Mouse (Mus musculus): ENCODE results near the gene Acvr1. TPM values are rescaled to one million over a fixed set of nuclear protein-coding genes. Genes with fewer than 3 reads are reported as not detected.

Gene Acvr1
- polyA plus RNA-seq, 2 experiments: 13.2 to 30.3 TPM

DNA sequence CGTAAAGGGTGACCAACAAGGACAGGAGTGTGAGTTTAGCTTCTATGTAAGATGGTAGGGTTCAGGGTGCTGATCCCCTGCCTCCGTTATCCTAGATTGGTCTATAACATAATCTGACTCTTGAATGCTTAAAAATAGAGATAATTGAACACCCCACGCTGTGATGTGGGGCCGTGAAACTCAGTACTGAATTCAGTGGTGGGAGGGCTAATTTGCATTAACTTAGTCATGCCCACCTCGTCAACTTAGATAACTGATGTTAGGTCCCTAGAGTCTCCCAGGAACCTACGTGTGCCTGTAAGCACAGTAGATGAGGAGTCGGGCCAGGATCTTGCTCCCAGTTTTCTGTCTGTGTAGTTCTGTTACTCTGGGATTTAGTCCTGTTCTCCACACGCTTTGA is 147.4 kb downstream of the Acvr1 start:
- Histone ChIP-seq H3K4me3 (replicated peaks; ENCODE audit: low read length) (no peak overlapping the region), H3K27me3 (ENCODE audit: control insufficient read depth, insufficient read depth, low read length) (no peaks in the 10 kb centered on the region), H3K27ac (replicated peaks; ENCODE audit: low read depth, low read length) (no peak overlapping the region), H3K9ac (ENCODE audit: low read depth, low read length, severe bottlenecking) (no peak overlapping the region), H3K4me1 (ENCODE audit: control insufficient read depth, insufficient read depth, low read length) (no peaks in the 10 kb centered on the region), H3K36me3 (ENCODE audit: control insufficient read depth, insufficient read depth, low read length) (no peaks in the 10 kb centered on the region; the same call in 1 of the 2 replicates), H3K9me3 (ENCODE audit: control insufficient read depth, low read length) (no peaks in the 10 kb centered on the region), H3K4me2 (replicated peaks; ENCODE audit: low read depth, low read length, severe bottlenecking) (no peak overlapping the region)
- no peak for TF ChIP-seq POLR2A (IDR thresholded peaks at IDR 0.05; ENCODE audit: borderline replicate concordance, extremely low read depth, insufficient read depth, insufficient read length)
- no peak for ATAC-seq (ENCODE audit: low FRiP score, low read depth)
- WGBS: 85% methylated on average over 8 of the region's 8 CpGs
- DNase-seq (ENCODE audit: low spot score): no peak

DNA sequence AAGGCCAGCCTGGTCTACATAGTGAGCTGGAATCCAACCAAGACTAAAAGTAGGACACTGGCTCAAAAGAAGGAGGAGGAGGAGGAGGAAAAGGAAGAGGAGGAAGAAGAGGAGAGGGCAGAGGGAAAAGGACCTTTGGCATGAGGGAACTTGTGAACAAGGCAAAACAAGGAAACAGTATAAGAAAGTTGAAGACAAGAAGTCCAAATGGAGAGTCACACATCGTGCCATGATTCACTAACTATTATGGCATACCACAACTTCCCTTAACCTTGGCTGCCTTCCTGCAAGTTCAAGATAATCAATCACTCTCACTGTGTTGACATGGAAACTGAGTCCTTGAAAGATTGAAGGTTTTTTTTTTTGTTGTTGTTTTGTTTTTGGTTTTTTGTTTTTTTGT is 148.8 kb downstream of the Acvr1 start:
- no peaks in the 10 kb centered on the region for H3K9me3 ChIP-seq (ENCODE audit: control insufficient read depth, low read length)
- no peak overlapping the region for H3K4me3 ChIP-seq (replicated peaks; ENCODE audit: low read length)
- no peak for TF ChIP-seq POLR2A (IDR thresholded peaks at IDR 0.05; ENCODE audit: borderline replicate concordance, extremely low read depth, insufficient read depth, insufficient read length)
- H3K4me1 ChIP-seq (ENCODE audit: control insufficient read depth, insufficient read depth, low read length): no peaks in the 10 kb centered on the region
- ATAC-seq (ENCODE audit: low FRiP score, low read depth): no peak
- no peak overlapping the region for H3K27ac ChIP-seq (replicated peaks; ENCODE audit: low read depth, low read length)
- no peaks in the 10 kb centered on the region; the same call in 1 of the 2 replicates for H3K36me3 ChIP-seq (ENCODE audit: control insufficient read depth, insufficient read depth, low read length)
- no peak overlapping the region for H3K9ac ChIP-seq (ENCODE audit: low read depth, low read length, severe bottlenecking)
- WGBS: 96% methylated on average over 1 of the region's 1 CpGs
- H3K4me2 ChIP-seq (replicated peaks; ENCODE audit: low read depth, low read length, severe bottlenecking): no peak overlapping the region
- H3K27me3 ChIP-seq (ENCODE audit: control insufficient read depth, insufficient read depth, low read length): no peaks in the 10 kb centered on the region
- no peak for DNase-seq (ENCODE audit: low spot score)

DNA sequence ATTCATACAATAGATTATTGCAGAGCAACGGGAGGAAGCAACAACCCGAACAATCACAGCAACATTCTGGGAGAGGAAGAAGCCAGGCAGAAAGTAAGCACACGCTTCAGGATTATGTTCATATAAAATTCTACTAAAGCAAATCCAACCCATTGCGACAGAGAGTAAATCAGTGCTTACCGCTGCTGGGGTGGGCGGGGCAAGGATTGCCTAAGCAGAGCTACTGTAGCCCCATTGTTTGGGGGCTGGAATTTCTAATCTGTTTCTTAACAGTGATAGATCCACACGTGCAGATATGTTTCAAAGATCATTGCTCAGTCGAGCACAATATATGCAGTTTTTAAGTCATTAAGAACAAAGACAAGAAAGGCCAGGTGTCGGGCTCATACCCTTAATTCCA is 149.3 kb downstream of the Acvr1 start:
- WGBS: 84% methylated on average over 9 of the region's 9 CpGs
- ATAC-seq (ENCODE audit: low FRiP score, low read depth) (no peak), DNase-seq (ENCODE audit: low spot score) (no peak)
- Histone ChIP-seq H3K36me3 (ENCODE audit: control insufficient read depth, insufficient read depth, low read length) (no peaks in the 10 kb centered on the region; the same call in 1 of the 2 replicates), H3K9ac (ENCODE audit: low read depth, low read length, severe bottlenecking) (no peak overlapping the region), H3K27me3 (ENCODE audit: control insufficient read depth, insufficient read depth, low read length) (no peaks in the 10 kb centered on the region), H3K4me2 (replicated peaks; ENCODE audit: low read depth, low read length, severe bottlenecking) (no peak overlapping the region), H3K9me3 (ENCODE audit: control insufficient read depth, low read length) (no peaks in the 10 kb centered on the region), H3K4me1 (ENCODE audit: control insufficient read depth, insufficient read depth, low read length) (no peaks in the 10 kb centered on the region), H3K27ac (replicated peaks; ENCODE audit: low read depth, low read length) (no peak overlapping the region), H3K4me3 (replicated peaks; ENCODE audit: low read length) (no peak overlapping the region)
- TF ChIP-seq POLR2A (IDR thresholded peaks at IDR 0.05; ENCODE audit: borderline replicate concordance, extremely low read depth, insufficient read depth, insufficient read length): no peak

DNA sequence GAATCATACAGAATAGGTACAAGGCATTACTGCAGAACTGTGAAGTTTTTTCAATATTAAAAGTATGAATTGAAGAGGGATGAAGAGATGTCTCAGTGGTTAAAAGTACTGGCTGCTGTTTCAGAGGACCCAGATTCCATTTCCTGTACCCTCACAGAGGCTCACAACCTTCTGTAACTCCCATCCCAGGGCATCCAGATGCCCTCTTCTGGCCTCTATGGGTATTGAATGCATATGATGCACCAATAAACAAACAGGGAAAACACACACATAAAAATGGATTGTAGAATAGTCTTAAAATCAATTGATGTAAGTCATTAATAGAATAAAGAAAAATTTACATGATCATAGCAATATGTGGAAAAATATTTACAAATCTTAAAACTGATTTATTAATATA is 151.9 kb downstream of the Acvr1 start:
- no peaks in the 10 kb centered on the region for H3K27me3 ChIP-seq (ENCODE audit: control insufficient read depth, insufficient read depth, low read length)
- no peaks in the 10 kb centered on the region; the same call in 1 of the 2 replicates for H3K36me3 ChIP-seq (ENCODE audit: control insufficient read depth, insufficient read depth, low read length)
- H3K27ac ChIP-seq (replicated peaks; ENCODE audit: low read depth, low read length): no peak overlapping the region
- TF ChIP-seq POLR2A (IDR thresholded peaks at IDR 0.05; ENCODE audit: borderline replicate concordance, extremely low read depth, insufficient read depth, insufficient read length): no peak
- no peaks in the 10 kb centered on the region for H3K9me3 ChIP-seq (ENCODE audit: control insufficient read depth, low read length)
- no peak for ATAC-seq (ENCODE audit: low FRiP score, low read depth)
- H3K9ac ChIP-seq (ENCODE audit: low read depth, low read length, severe bottlenecking): no peak overlapping the region
- H3K4me1 ChIP-seq (ENCODE audit: control insufficient read depth, insufficient read depth, low read length): no peaks in the 10 kb centered on the region
- no peak for DNase-seq (ENCODE audit: low spot score)
- H3K4me3 ChIP-seq (replicated peaks; ENCODE audit: low read length): no peak overlapping the region
- no peak overlapping the region for H3K4me2 ChIP-seq (replicated peaks; ENCODE audit: low read depth, low read length, severe bottlenecking)

DNA sequence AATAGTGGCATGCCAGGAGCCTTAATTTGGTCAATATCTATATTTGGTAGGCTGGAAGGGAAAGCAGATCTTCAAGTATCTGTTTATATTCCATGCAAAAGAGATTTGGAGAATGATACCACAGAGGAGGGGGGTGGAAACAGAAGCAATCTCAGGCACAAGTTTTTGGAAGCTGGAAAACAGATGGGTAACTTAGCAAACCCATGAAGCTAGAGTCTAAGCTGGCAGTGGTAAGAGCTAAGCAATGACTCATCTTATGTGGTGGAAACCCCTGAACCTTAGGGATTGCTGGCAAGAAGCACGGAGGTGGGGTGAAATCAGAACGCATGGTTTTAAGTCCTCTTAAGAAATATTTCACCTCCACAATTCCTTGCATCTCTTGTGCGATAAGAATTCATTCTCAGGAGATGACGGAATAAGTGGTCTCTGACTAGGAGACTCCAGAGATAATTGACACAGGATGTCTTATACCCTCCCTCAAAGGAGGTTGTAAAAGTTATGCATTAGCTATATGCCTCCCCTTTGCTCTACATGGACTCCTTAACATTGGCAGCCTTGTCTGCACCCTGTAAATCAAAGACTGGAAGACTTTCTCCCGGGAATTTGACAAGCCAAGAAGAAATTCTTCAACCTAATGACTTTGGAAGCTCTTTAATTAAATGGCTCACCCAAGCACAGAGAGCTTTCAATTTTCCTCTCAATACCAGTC is 157.9 kb downstream of the Acvr1 start:
- Histone ChIP-seq H3K4me3 (replicated peaks; ENCODE audit: low read length) (no peak overlapping the region), H3K4me1 (ENCODE audit: control insufficient read depth, insufficient read depth, low read length) (no peaks in the 10 kb centered on the region), H3K27ac (replicated peaks; ENCODE audit: low read depth, low read length) (no peak overlapping the region), H3K27me3 (ENCODE audit: control insufficient read depth, insufficient read depth, low read length) (no peaks in the 10 kb centered on the region), H3K36me3 (ENCODE audit: control insufficient read depth, insufficient read depth, low read length) (no peaks in the 10 kb centered on the region), H3K9ac (ENCODE audit: low read depth, low read length, severe bottlenecking) (no peak overlapping the region), H3K9me3 (ENCODE audit: control insufficient read depth, low read length) (no peaks in the 10 kb centered on the region), H3K4me2 (replicated peaks; ENCODE audit: low read depth, low read length, severe bottlenecking) (no peak overlapping the region)
- WGBS: 48% methylated on average over 5 of the region's 5 CpGs
- no peak for ATAC-seq (ENCODE audit: low FRiP score, low read depth)
- DNase-seq (ENCODE audit: low spot score): no peak
- TF ChIP-seq POLR2A (IDR thresholded peaks at IDR 0.05; ENCODE audit: borderline replicate concordance, extremely low read depth, insufficient read depth, insufficient read length): no peak

All from limb, embryonic 14.5 days (tissue).